Mouse (Mus musculus): ENCODE data around the gene Zfp358.

DNA sequence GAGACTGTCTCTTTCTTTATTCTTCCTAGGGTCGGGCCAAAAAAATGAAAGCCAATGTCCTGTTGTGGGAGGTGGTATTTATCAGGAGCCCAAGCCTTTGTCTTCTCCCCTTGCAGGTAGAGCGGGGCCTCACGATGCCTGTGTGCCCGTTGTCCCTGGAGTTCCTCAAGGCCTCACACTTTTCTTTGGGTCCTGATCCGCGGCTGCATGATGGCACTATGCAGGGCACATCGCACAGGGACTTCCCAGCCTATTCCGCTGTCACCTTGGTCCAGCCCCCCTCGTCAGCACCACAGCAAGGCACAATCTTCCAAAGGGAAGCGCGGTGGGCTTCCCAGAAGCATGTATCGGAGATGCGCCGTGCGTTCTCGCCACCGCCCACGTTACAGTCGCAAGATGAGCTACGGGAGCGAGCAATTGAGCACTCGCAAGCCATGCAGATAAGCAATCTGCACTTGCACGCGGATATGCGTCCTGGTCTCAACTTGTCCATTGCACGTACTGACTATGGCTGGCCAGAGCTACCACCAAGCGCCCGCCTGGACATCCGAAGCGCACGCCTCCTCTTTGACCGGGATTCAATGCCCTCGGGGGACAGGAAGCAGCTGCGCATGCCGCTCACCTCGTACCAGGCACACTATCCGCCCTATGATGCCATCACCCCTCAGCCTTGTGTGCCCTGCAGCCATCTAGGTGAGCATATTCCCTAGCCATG, 17.1 kb upstream of the Zfp358 start:
- TF ChIP-seq CTCF (IDR thresholded peaks at IDR 0.05; ENCODE audit: control insufficient read depth, insufficient read depth, insufficient read length) (no peak), CEBPB (IDR thresholded peaks at IDR 0.05; ENCODE audit: low read depth) (no peak), USF1 (IDR thresholded peaks at IDR 0.05; ENCODE audit: low read depth) (no peak)

All from C2C12 (cell line).